Mouse (Mus musculus): ENCODE measurements around the gene Mpdu1. TPM values are rescaled to one million over a fixed set of nuclear protein-coding genes. Genes with fewer than 3 reads are reported as not detected.
A peak's percentile ranks its signal among the peaks of the same experiment; 100 is the strongest.
"Not testable (repeated sequence)": the region's sequence is repeated elsewhere in the genome, so short reads cannot be mapped to it uniquely, and the experiment has no call there.

Gene Mpdu1
- polyA plus RNA-seq, 2 experiments: 30.8 to 117 TPM

GRCm38 (mm10) chr11:69616781-69617180 is 45.7 kb downstream of the Mpdu1 start:
- no peak overlapping the region for H3K4me2 ChIP-seq (replicated peaks; ENCODE audit: low read depth, low read length, severe bottlenecking)
- no peak overlapping the region for H3K27ac ChIP-seq (replicated peaks; ENCODE audit: low read depth, low read length)
- DNase-seq (ENCODE audit: low spot score): no peak
- H3K36me3 ChIP-seq (ENCODE audit: control insufficient read depth, insufficient read depth, low read length): no peaks in the 10 kb centered on the region
- H3K9me3 ChIP-seq (ENCODE audit: control insufficient read depth, low read length): no peaks in the 10 kb centered on the region
- ATAC-seq (ENCODE audit: low FRiP score, low read depth): no peak
- no peak overlapping the region for H3K9ac ChIP-seq (ENCODE audit: low read depth, low read length, severe bottlenecking)
- H3K27me3 ChIP-seq (ENCODE audit: control insufficient read depth, insufficient read depth, low read length): no peaks in the 10 kb centered on the region
- peaks cover 4% of the 10 kb centered on the region; the same call in 1 of the 2 replicates for H3K4me1 ChIP-seq (ENCODE audit: control insufficient read depth, insufficient read depth, low read length)
- H3K4me3 ChIP-seq (replicated peaks; ENCODE audit: low read length): no peak overlapping the region
- TF ChIP-seq POLR2A (IDR thresholded peaks at IDR 0.05; ENCODE audit: borderline replicate concordance, extremely low read depth, insufficient read depth, insufficient read length): no peak
- WGBS: 46% methylated on average over 10 of the region's 10 CpGs

GRCm38 (mm10) chr11:69614257-69614588 is 48.2 kb downstream of the Mpdu1 start:
- not testable (repeated sequence) for DNase-seq (ENCODE audit: low spot score); H3K36me3 ChIP-seq (ENCODE audit: control insufficient read depth, insufficient read depth, low read length)
- 54% methylated on average over 11 of the region's 11 CpGs for WGBS

GRCm38 (mm10) chr11:69613553-69614256 is 48.7 kb downstream of the Mpdu1 start:
- H3K27ac ChIP-seq (replicated peaks; ENCODE audit: low read depth, low read length): no peak overlapping the region
- WGBS: 11% methylated on average over 19 of the region's 19 CpGs
- H3K4me3 ChIP-seq (replicated peaks; ENCODE audit: low read length): no peak overlapping the region
- no peaks in the 10 kb centered on the region for H3K9me3 ChIP-seq (ENCODE audit: control insufficient read depth, low read length)
- DNase-seq (ENCODE audit: low spot score) (peak; percentile 78), ATAC-seq (ENCODE audit: low FRiP score, low read depth) (peak; percentile 70)
- H3K27me3 ChIP-seq (ENCODE audit: control insufficient read depth, insufficient read depth, low read length): no peaks in the 10 kb centered on the region
- no peaks in the 10 kb centered on the region for H3K36me3 ChIP-seq (ENCODE audit: control insufficient read depth, insufficient read depth, low read length)
- H3K4me2 ChIP-seq (replicated peaks; ENCODE audit: low read depth, low read length, severe bottlenecking): peak overlapping the region; percentile 30
- no peak for TF ChIP-seq POLR2A (IDR thresholded peaks at IDR 0.05; ENCODE audit: borderline replicate concordance, extremely low read depth, insufficient read depth, insufficient read length)
- H3K9ac ChIP-seq (ENCODE audit: low read depth, low read length, severe bottlenecking): no peak overlapping the region
- peaks cover 4% of the 10 kb centered on the region; the same call in 1 of the 2 replicates for H3K4me1 ChIP-seq (ENCODE audit: control insufficient read depth, insufficient read depth, low read length)

More at GRCm38 (mm10) chr11:69614257-69614588, 48.2 kb downstream of the Mpdu1 start:
- not testable (repeated sequence) for H3K27me3 ChIP-seq (ENCODE audit: control insufficient read depth, insufficient read depth, low read length); H3K4me2 ChIP-seq (replicated peaks; ENCODE audit: low read depth, low read length, severe bottlenecking); H3K9ac ChIP-seq (ENCODE audit: low read depth, low read length, severe bottlenecking); H3K4me3 ChIP-seq (replicated peaks; ENCODE audit: low read length); ATAC-seq (ENCODE audit: low FRiP score, low read depth); H3K9me3 ChIP-seq (ENCODE audit: control insufficient read depth, low read length); H3K27ac ChIP-seq (replicated peaks; ENCODE audit: low read depth, low read length); H3K4me1 ChIP-seq (ENCODE audit: control insufficient read depth, insufficient read depth, low read length)

- 64% methylated on average over 4 of the region's 4 CpGs for WGBS
- no peak overlapping the region for H3K4me2 ChIP-seq (replicated peaks; ENCODE audit: low read depth, low read length, severe bottlenecking)
- H3K27me3 ChIP-seq (ENCODE audit: control insufficient read depth, insufficient read depth, low read length): no peaks in the 10 kb centered on the region
- H3K9me3 ChIP-seq (ENCODE audit: control insufficient read depth, low read length): no peaks in the 10 kb centered on the region
- H3K4me3 ChIP-seq (replicated peaks; ENCODE audit: low read length): no peak overlapping the region
- TF ChIP-seq POLR2A (IDR thresholded peaks at IDR 0.05; ENCODE audit: borderline replicate concordance, extremely low read depth, insufficient read depth, insufficient read length): no peak
- peaks cover 9% of the 10 kb centered on the region for H3K4me1 ChIP-seq (ENCODE audit: control insufficient read depth, insufficient read depth, low read length)
- DNase-seq (ENCODE audit: low spot score): no peak
- H3K36me3 ChIP-seq (ENCODE audit: control insufficient read depth, insufficient read depth, low read length): no peaks in the 10 kb centered on the region
- ATAC-seq (ENCODE audit: low FRiP score, low read depth): no peak
- H3K9ac ChIP-seq (ENCODE audit: low read depth, low read length, severe bottlenecking): no peak overlapping the region
- no peak overlapping the region for H3K27ac ChIP-seq (replicated peaks; ENCODE audit: low read depth, low read length)
These were observed 51.5 kb downstream of the Mpdu1 start for GRCm38 (mm10) chr11:69610899-69611298.

GRCm38 (mm10) chr11:69609416-69609815 is 53.0 kb downstream of the Mpdu1 start:
- no peaks in the 10 kb centered on the region for H3K9me3 ChIP-seq (ENCODE audit: control insufficient read depth, low read length)
- ATAC-seq (ENCODE audit: low FRiP score, low read depth) (no peak), DNase-seq (ENCODE audit: low spot score) (no peak)
- no peak overlapping the region for H3K27ac ChIP-seq (replicated peaks; ENCODE audit: low read depth, low read length)
- H3K4me3 ChIP-seq (replicated peaks; ENCODE audit: low read length): no peak overlapping the region
- no peak overlapping the region for H3K9ac ChIP-seq (ENCODE audit: low read depth, low read length, severe bottlenecking)
- H3K4me2 ChIP-seq (replicated peaks; ENCODE audit: low read depth, low read length, severe bottlenecking): no peak overlapping the region
- peaks cover 12% of the 10 kb centered on the region for H3K4me1 ChIP-seq (ENCODE audit: control insufficient read depth, insufficient read depth, low read length)
- H3K36me3 ChIP-seq (ENCODE audit: control insufficient read depth, insufficient read depth, low read length): no peaks in the 10 kb centered on the region
- no peaks in the 10 kb centered on the region; the same call in 1 of the 2 replicates for H3K27me3 ChIP-seq (ENCODE audit: control insufficient read depth, insufficient read depth, low read length)
- TF ChIP-seq POLR2A (IDR thresholded peaks at IDR 0.05; ENCODE audit: borderline replicate concordance, extremely low read depth, insufficient read depth, insufficient read length): no peak
- WGBS: 57% methylated on average over 7 of the region's 7 CpGs
